Mouse (Mus musculus) liver, embryonic 12.5 days (tissue): ENCODE data around the gene Macrod2. TPM values are rescaled to one million over a fixed set of nuclear protein-coding genes. Genes with fewer than 3 reads are reported as not detected.
A peak's percentile ranks its signal among the peaks of the same experiment; 100 is the strongest.

Experiments used
- ATAC-seq: fragments of 200-750 bp; cut with Nextera tagmentation; 2 replicates; pipeline ENCODE4 v1.8.0; 2017; ENCODE audit warnings: moderate number of reproducible peaks, mild to moderate bottlenecking, moderate library complexity
- H3K27ac ChIP-seq: fragments of 300-500 bp; sonication (generic); 2 replicates; pipeline ENCODE4 v1.5.1; 2016; ENCODE audit warnings: mild to moderate bottlenecking
- H3K27me3 ChIP-seq: fragments of 300-500 bp; sonication (generic); replicated peaks from 2 replicates; pipeline ENCODE4 v1.6.1; 2016; ENCODE audit warnings: mild to moderate bottlenecking, moderate library complexity
- H3K36me3 ChIP-seq: fragments of 300-500 bp; sonication (generic); 2 replicates; pipeline ENCODE4 v1.6.1; 2016; ENCODE audit warnings: mild to moderate bottlenecking, moderate library complexity
- H3K4me1 ChIP-seq: fragments of 300-500 bp; sonication (generic); 2 replicates; pipeline ENCODE4 v1.6.1; 2016
- H3K4me2 ChIP-seq: fragments of 300-500 bp; sonication (generic); 2 replicates; pipeline ENCODE4 v1.6.1; 2016; ENCODE audit warnings: mild to moderate bottlenecking, moderate library complexity
- H3K4me3 ChIP-seq: fragments of 300-500 bp; sonication (generic); 2 replicates; pipeline ENCODE4 v1.5.1; 2016; ENCODE audit warnings: mild to moderate bottlenecking, moderate library complexity
- H3K9ac ChIP-seq: fragments of 300-500 bp; sonication (generic); 2 replicates; pipeline ENCODE4 v1.6.1; 2016; ENCODE audit warnings: mild to moderate bottlenecking, moderate library complexity
- H3K9me3 ChIP-seq: fragments of 300-500 bp; sonication (generic); replicated peaks from 2 replicates; pipeline ENCODE4 v1.6.1; 2016; ENCODE audit warnings: mild to moderate bottlenecking, moderate library complexity
- WGBS: fragments of 180-500 bp; shearing (Covaris S2); methylation state at CpG from one replicate; pipeline ENCODE4 v1.1.7; 2016; ENCODE audit not compliant: insufficient replicate concordance; 5-methylcytosine and 5-hydroxymethylcytosine counted together
- polyA plus RNA-seq: library from polyadenylated mRNA; unstranded; fragments of >200 nt; fragmentation: Nextera tagmentation; extraction: Ambion mirVana; gene quantifications from 2 replicates; pipeline ENCODE4 v1.2.1, GENCODE M21; 2016

The Macrod2 gene
- polyA plus RNA-seq, 1 experiment from 2014 or later, result 11.3 TPM

- H3K9me3 ChIP-seq, result no peaks in the 10 kb centered on the region
- no peaks in the 10 kb centered on the region for H3K4me1 ChIP-seq
- H3K4me2 ChIP-seq, result no peak overlapping the region
- no peak overlapping the region for H3K4me3 ChIP-seq
- H3K36me3 ChIP-seq, result no peaks in the 10 kb centered on the region
- no peak overlapping the region for H3K27ac ChIP-seq
- H3K9ac ChIP-seq, result no peak overlapping the region
- ATAC-seq, result no peak
- H3K27me3 ChIP-seq, result no peaks in the 10 kb centered on the region
- 88% methylated on average over 2 of the region's 2 CpGs for WGBS
Observed at GRCm38 (mm10) chr2:140596906-140597305, 201.8 kb downstream of the Macrod2 start.

- no peak overlapping the region for H3K27ac ChIP-seq
- no peak overlapping the region for H3K4me3 ChIP-seq
- H3K9me3 ChIP-seq, result no peaks in the 10 kb centered on the region
- 72% methylated on average over 2 of the region's 2 CpGs for WGBS
- no peaks in the 10 kb centered on the region for H3K27me3 ChIP-seq
- no peaks in the 10 kb centered on the region for H3K36me3 ChIP-seq
- H3K4me2 ChIP-seq, result no peak overlapping the region
- H3K9ac ChIP-seq, result no peak overlapping the region
- ATAC-seq, result no peak
- H3K4me1 ChIP-seq, result no peaks in the 10 kb centered on the region
Observed at GRCm38 (mm10) chr2:140615451-140615850, 220.3 kb downstream of the Macrod2 start.

GRCm38 (mm10) chr2:140621730-140622337 lies 226.7 kb downstream of the Macrod2 start:
- Histone ChIP-seq H3K4me1 (no peaks in the 10 kb centered on the region), H3K27ac (no peak overlapping the region), H3K4me2 (no peak overlapping the region), H3K9me3 (no peaks in the 10 kb centered on the region), H3K9ac (no peak overlapping the region), H3K4me3 (no peak overlapping the region), H3K27me3 (no peaks in the 10 kb centered on the region), H3K36me3 (no peaks in the 10 kb centered on the region)
- WGBS, result 40% methylated on average over 2 of the region's 2 CpGs
- no peak for ATAC-seq

- Histone ChIP-seq H3K9ac (no peak overlapping the region), H3K27ac (no peak overlapping the region), H3K4me2 (no peak overlapping the region), H3K4me1 (no peaks in the 10 kb centered on the region), H3K27me3 (no peaks in the 10 kb centered on the region), H3K9me3 (no peaks in the 10 kb centered on the region), H3K36me3 (no peaks in the 10 kb centered on the region), H3K4me3 (no peak overlapping the region)
- no peak for ATAC-seq
Observed at GRCm38 (mm10) chr2:140653481-140653880, 258.4 kb downstream of the Macrod2 start.

GRCm38 (mm10) chr2:140653978-140654377 lies 258.9 kb downstream of the Macrod2 start:
- Histone ChIP-seq H3K4me1 (no peaks in the 10 kb centered on the region), H3K4me3 (no peak overlapping the region), H3K4me2 (no peak overlapping the region), H3K9ac (no peak overlapping the region), H3K9me3 (no peaks in the 10 kb centered on the region), H3K27me3 (no peaks in the 10 kb centered on the region), H3K36me3 (no peaks in the 10 kb centered on the region), H3K27ac (no peak overlapping the region)
- 65% methylated on average over 2 of the region's 2 CpGs for WGBS
- no peak for ATAC-seq

- H3K27me3 ChIP-seq, result no peaks in the 10 kb centered on the region
- no peak for ATAC-seq
- H3K27ac ChIP-seq, result no peak overlapping the region
- no peaks in the 10 kb centered on the region for H3K9me3 ChIP-seq
- H3K4me2 ChIP-seq, result no peak overlapping the region
- H3K9ac ChIP-seq, result no peak overlapping the region
- 78% methylated on average over 5 of the region's 5 CpGs for WGBS
- no peaks in the 10 kb centered on the region for H3K4me1 ChIP-seq
- no peak overlapping the region for H3K4me3 ChIP-seq
- no peaks in the 10 kb centered on the region for H3K36me3 ChIP-seq
Observed at GRCm38 (mm10) chr2:140662673-140663072, 267.6 kb downstream of the Macrod2 start.

- H3K27ac ChIP-seq, result no peak overlapping the region
- H3K4me3 ChIP-seq, result no peak overlapping the region
- no peaks in the 10 kb centered on the region for H3K36me3 ChIP-seq
- WGBS, result 65% methylated on average over 4 of the region's 4 CpGs
- H3K9me3 ChIP-seq, result no peaks in the 10 kb centered on the region
- H3K27me3 ChIP-seq, result no peaks in the 10 kb centered on the region
- no peak overlapping the region for H3K9ac ChIP-seq
- H3K4me1 ChIP-seq, result no peaks in the 10 kb centered on the region
- H3K4me2 ChIP-seq, result no peak overlapping the region
- no peak for ATAC-seq
Observed at GRCm38 (mm10) chr2:140664381-140664780, 269.3 kb downstream of the Macrod2 start.

GRCm38 (mm10) chr2:140666846-140667245 lies 271.7 kb downstream of the Macrod2 start:
- Histone ChIP-seq H3K4me1 (no peaks in the 10 kb centered on the region; the same call in 1 of the 2 replicates), H3K9ac (no peak overlapping the region), H3K27me3 (no peaks in the 10 kb centered on the region; the same call in 1 of the 2 replicates), H3K4me2 (no peak overlapping the region), H3K27ac (no peak overlapping the region), H3K4me3 (no peak overlapping the region), H3K9me3 (no peaks in the 10 kb centered on the region), H3K36me3 (no peaks in the 10 kb centered on the region)
- 41% methylated on average over 7 of the region's 7 CpGs for WGBS
- no peak for ATAC-seq

- no peak overlapping the region for H3K4me2 ChIP-seq
- 54% methylated on average over 13 of the region's 13 CpGs for WGBS
- no peaks in the 10 kb centered on the region for H3K9me3 ChIP-seq
- no peak overlapping the region for H3K27ac ChIP-seq
- no peak overlapping the region for H3K9ac ChIP-seq
- no peaks in the 10 kb centered on the region; the same call in 1 of the 2 replicates for H3K4me1 ChIP-seq
- H3K36me3 ChIP-seq, result no peaks in the 10 kb centered on the region
- no peak overlapping the region for H3K4me3 ChIP-seq
- no peaks in the 10 kb centered on the region; the same call in 1 of the 2 replicates for H3K27me3 ChIP-seq
- ATAC-seq, result no peak
Observed at GRCm38 (mm10) chr2:140667261-140668047, 272.3 kb downstream of the Macrod2 start.

GRCm38 (mm10) chr2:140668311-140668710 lies 273.2 kb downstream of the Macrod2 start:
- no peak overlapping the region for H3K4me3 ChIP-seq
- H3K27me3 ChIP-seq, result no peaks in the 10 kb centered on the region; the same call in 1 of the 2 replicates
- H3K36me3 ChIP-seq, result no peaks in the 10 kb centered on the region
- H3K4me1 ChIP-seq, result no peaks in the 10 kb centered on the region; the same call in 1 of the 2 replicates
- ATAC-seq, result no peak
- H3K4me2 ChIP-seq, result 0 out of 2 replicates have a peak overlapping the region, but pooled peaks have one; percentile 10
- H3K27ac ChIP-seq, result no peak overlapping the region
- no peaks in the 10 kb centered on the region for H3K9me3 ChIP-seq
- 12% methylated on average over 8 of the region's 8 CpGs for WGBS
- no peak overlapping the region for H3K9ac ChIP-seq

- H3K36me3 ChIP-seq, result no peaks in the 10 kb centered on the region
- H3K4me2 ChIP-seq, result no peak overlapping the region
- ATAC-seq, result no peak
- no peak overlapping the region for H3K4me3 ChIP-seq
- H3K27ac ChIP-seq, result no peak overlapping the region
- H3K9ac ChIP-seq, result no peak overlapping the region
- H3K4me1 ChIP-seq, result no peaks in the 10 kb centered on the region; the same call in 1 of the 2 replicates
- H3K27me3 ChIP-seq, result no peaks in the 10 kb centered on the region; the same call in 1 of the 2 replicates
- 65% methylated on average over 2 of the region's 2 CpGs for WGBS
- no peaks in the 10 kb centered on the region for H3K9me3 ChIP-seq
Observed at GRCm38 (mm10) chr2:140669081-140669480, 274.0 kb downstream of the Macrod2 start.

- H3K9ac ChIP-seq, result no peak overlapping the region
- no peaks in the 10 kb centered on the region for H3K9me3 ChIP-seq
- H3K4me3 ChIP-seq, result no peak overlapping the region
- no peak for ATAC-seq
- H3K27ac ChIP-seq, result no peak overlapping the region
- no peak overlapping the region for H3K4me2 ChIP-seq
- H3K36me3 ChIP-seq, result no peaks in the 10 kb centered on the region
- no peaks in the 10 kb centered on the region; the same call in 1 of the 2 replicates for H3K4me1 ChIP-seq
- 59% methylated on average over 2 of the region's 2 CpGs for WGBS
- H3K27me3 ChIP-seq, result no peaks in the 10 kb centered on the region; the same call in 1 of the 2 replicates
Observed at GRCm38 (mm10) chr2:140669786-140670185, 274.7 kb downstream of the Macrod2 start.
